Mouse (Mus musculus) forebrain, embryonic 16.5 days (tissue): ENCODE measurements around the gene Rbbp9. TPM values are rescaled to one million over a fixed set of nuclear protein-coding genes. Genes with fewer than 3 reads are reported as not detected.
A peak's percentile ranks its signal among the peaks of the same experiment; 100 is the strongest.

Experiments used
- ATAC-seq: fragments of 200-750 bp; cut with Nextera tagmentation; 2 replicates; pipeline ENCODE4 v1.8.0; 2017; ENCODE audit warnings: mild to moderate bottlenecking, moderate library complexity
- H3K27ac ChIP-seq: fragments of 300-500 bp; sonication (generic); 2 replicates; pipeline ENCODE4 v1.5.1; 2014; ENCODE audit warnings: low read length, control low read depth
- H3K27me3 ChIP-seq: fragments of 300-500 bp; sonication (generic); replicated peaks from 2 replicates; pipeline ENCODE4 v1.6.1; 2014; ENCODE audit warnings: low read length; ENCODE audit not compliant: control insufficient read depth, insufficient read depth
- H3K36me3 ChIP-seq: fragments of 300-500 bp; sonication (generic); 2 replicates; pipeline ENCODE4 v1.6.1; 2014; ENCODE audit not compliant: control insufficient read depth, insufficient read depth
- H3K4me1 ChIP-seq: fragments of 300-500 bp; sonication (generic); replicated peaks from 2 replicates; pipeline ENCODE4 v1.6.1; 2014; ENCODE audit warnings: low read length; ENCODE audit not compliant: control insufficient read depth, insufficient read depth
- H3K4me2 ChIP-seq: fragments of 300-500 bp; sonication (generic); 2 replicates; pipeline ENCODE4 v1.6.1; 2014; ENCODE audit warnings: mild to moderate bottlenecking, low read length, control low read depth
- H3K4me3 ChIP-seq: fragments of 300-500 bp; sonication (generic); replicated peaks from 2 replicates; pipeline ENCODE4 v1.5.1; 2014; ENCODE audit warnings: mild to moderate bottlenecking, low read length, control low read depth
- H3K9ac ChIP-seq: fragments of 300-500 bp; sonication (generic); replicated peaks from 2 replicates; pipeline ENCODE4 v1.6.1; 2014; ENCODE audit warnings: low read depth, low read length, control low read depth
- H3K9me3 ChIP-seq: fragments of 300-500 bp; sonication (generic); 2 replicates; pipeline ENCODE4 v1.6.1; 2016; ENCODE audit warnings: low read length; ENCODE audit not compliant: control insufficient read depth
- WGBS: fragments of 180-500 bp; shearing (Covaris S2); extraction: QIAGEN DNeasy Blood & Tissue Kit; methylation state at CpG from one replicate; pipeline ENCODE4 v1.1.7; 2014; 5-methylcytosine and 5-hydroxymethylcytosine counted together
- polyA plus RNA-seq: library from polyadenylated mRNA; unstranded; fragments of >200 nt; fragmentation: Nextera tagmentation; extraction: Ambion mirVana; gene quantifications from 2 replicates; pipeline ENCODE4 v1.2.1, GENCODE M21; 2015

Gene Rbbp9
- polyA plus RNA-seq, 1 experiment from 2014 or later, result 59.1 TPM

DNA sequence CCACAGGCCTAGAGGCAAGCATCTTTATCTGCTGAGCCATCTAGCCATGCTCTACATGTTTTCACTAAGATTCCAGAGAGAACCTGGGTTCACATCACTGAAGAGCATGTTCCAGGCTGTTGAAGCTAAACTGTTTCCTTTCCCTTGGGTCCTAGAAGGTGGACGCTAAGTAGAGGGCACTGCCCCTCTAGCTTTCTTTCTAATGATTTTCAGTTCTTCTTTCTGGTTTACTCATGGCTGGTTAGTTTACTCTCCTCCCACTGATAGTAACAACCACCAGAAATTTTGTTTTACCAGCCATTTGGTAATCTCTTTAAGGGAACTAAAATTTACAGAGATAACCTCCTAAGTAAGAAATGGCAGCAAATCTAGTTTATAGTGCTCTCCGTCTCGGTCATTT lies 3.2 kb upstream of the Rbbp9 start:
- WGBS, result 98% methylated on average over 3 of the region's 3 CpGs
- ATAC-seq, result no peak
- Histone ChIP-seq H3K27ac (no peak overlapping the region), H3K27me3 (no peaks in the 10 kb centered on the region), H3K9ac (no peak overlapping the region), H3K4me2 (no peak overlapping the region), H3K4me3 (no peak overlapping the region), H3K4me1 (peaks cover 18% of the 10 kb centered on the region), H3K36me3 (no peaks in the 10 kb centered on the region), H3K9me3 (no peaks in the 10 kb centered on the region)

DNA sequence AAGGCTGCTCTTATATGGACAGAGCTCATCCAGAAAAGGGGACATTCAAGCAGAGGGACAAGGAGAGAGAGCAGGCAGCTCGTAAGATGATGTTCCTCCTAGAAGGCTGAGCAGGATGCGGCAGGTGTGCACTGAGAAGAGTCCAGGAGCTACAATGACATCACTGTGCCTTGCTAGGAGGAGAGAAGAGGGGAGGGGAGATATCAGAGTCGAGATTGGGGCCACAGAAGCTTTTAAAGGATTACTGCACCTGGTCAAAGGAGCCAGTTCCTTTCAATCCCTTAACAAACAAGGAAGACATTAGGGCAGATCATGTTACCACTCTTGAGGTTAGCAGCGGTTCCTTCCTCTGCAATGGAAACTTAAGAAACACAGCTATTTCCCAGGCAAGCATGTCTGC lies 3.1 kb downstream of the Rbbp9 start:
- ATAC-seq, result no peak
- Histone ChIP-seq H3K4me1 (peaks cover 7% of the 10 kb centered on the region), H3K36me3 (peaks cover 12% of the 10 kb centered on the region), H3K9me3 (no peaks in the 10 kb centered on the region), H3K4me2 (no peak overlapping the region), H3K9ac (no peak overlapping the region), H3K27ac (no peak overlapping the region), H3K4me3 (no peak overlapping the region), H3K27me3 (no peaks in the 10 kb centered on the region)
- 76% methylated on average over 4 of the region's 4 CpGs for WGBS

DNA sequence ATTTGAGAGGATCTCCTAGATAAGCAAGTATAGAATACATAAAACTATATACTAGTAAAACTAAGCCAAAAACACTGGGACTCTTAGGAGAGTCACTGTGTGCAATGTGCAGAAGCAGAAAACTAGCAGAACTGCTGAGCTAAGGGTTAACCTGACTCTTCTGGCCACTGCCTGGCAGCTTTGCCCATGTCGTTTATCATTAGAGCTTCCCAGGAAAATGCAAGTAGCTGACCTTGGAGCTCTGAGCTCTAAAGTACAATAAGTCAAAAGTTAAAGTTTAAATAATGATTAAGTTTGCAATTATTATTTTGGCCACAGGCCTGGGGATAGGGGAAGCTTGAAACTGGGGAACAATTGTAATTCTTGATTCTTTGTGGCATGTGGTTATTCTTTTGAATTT lies 5.2 kb downstream of the Rbbp9 start:
- H3K36me3 ChIP-seq, result peaks cover 18% of the 10 kb centered on the region
- ATAC-seq, result no peak
- no peaks in the 10 kb centered on the region for H3K9me3 ChIP-seq
- H3K9ac ChIP-seq, result no peak overlapping the region
- no peak overlapping the region for H3K4me2 ChIP-seq
- H3K27ac ChIP-seq, result no peak overlapping the region
- H3K27me3 ChIP-seq, result no peaks in the 10 kb centered on the region
- no peak overlapping the region for H3K4me3 ChIP-seq
- WGBS, result 68% methylated on average over 1 of the region's 1 CpGs
- peaks cover 7% of the 10 kb centered on the region for H3K4me1 ChIP-seq

DNA sequence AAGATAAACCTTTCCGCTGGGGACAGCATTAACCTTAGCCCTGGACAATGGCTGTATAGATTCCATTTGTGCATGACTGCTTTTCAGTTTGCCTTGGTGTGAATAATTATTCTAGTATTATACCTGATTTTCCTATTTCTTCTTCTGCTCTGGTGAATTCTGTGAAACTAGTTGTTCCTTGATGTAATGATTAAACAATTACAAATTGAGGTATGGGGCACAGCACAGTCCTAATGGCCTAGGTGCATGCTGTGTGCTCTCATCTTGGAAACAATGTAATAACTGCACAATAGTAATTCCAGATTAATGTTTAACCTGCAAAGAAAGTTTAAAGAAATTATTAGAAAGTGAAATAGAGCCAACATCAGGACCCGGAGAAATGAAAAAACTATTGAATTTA lies 5.6 kb downstream of the Rbbp9 start:
- Histone ChIP-seq H3K36me3 (peaks cover 19% of the 10 kb centered on the region), H3K9ac (no peak overlapping the region)
- 85% methylated on average over 2 of the region's 2 CpGs for WGBS

DNA sequence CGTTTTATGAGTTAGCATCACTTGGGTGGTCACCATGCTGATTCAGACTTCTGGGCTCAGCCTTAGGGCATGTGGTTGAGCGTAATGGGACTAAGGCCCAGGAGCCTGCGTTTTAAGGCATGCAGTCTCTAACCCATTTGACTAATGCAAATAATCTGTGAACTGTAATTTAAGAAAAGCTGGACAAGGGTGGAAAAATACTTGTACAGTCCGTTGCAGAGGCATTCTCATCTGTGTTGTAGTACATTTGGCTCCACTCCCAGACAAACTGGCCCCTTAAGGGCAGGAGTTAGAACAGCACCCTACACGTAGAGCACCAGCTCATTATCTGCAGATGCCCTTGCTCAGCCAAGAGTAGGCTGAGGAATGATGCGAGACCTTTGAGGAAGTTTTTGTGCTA lies 6.0 kb downstream of the Rbbp9 start:
- H3K27ac ChIP-seq, result no peak overlapping the region
- no peaks in the 10 kb centered on the region for H3K9me3 ChIP-seq
- no peaks in the 10 kb centered on the region for H3K27me3 ChIP-seq
- no peak overlapping the region for H3K9ac ChIP-seq
- H3K36me3 ChIP-seq, result peaks cover 22% of the 10 kb centered on the region
- no peak overlapping the region for H3K4me3 ChIP-seq
- no peak overlapping the region for H3K4me2 ChIP-seq
- 0 out of 2 replicates have a peak, but pooled peaks cover 3% of the 10 kb centered on the region for H3K4me1 ChIP-seq
- 80% methylated on average over 6 of the region's 6 CpGs for WGBS
- no peak for ATAC-seq

More for the DNA sequence above, 5.6 kb downstream of the Rbbp9 start:
- H3K4me3 ChIP-seq, result no peak overlapping the region
- H3K4me1 ChIP-seq, result peaks cover 6% of the 10 kb centered on the region
- no peaks in the 10 kb centered on the region for H3K9me3 ChIP-seq
- ATAC-seq, result no peak
- H3K4me2 ChIP-seq, result no peak overlapping the region
- no peaks in the 10 kb centered on the region for H3K27me3 ChIP-seq
- H3K27ac ChIP-seq, result no peak overlapping the region

DNA sequence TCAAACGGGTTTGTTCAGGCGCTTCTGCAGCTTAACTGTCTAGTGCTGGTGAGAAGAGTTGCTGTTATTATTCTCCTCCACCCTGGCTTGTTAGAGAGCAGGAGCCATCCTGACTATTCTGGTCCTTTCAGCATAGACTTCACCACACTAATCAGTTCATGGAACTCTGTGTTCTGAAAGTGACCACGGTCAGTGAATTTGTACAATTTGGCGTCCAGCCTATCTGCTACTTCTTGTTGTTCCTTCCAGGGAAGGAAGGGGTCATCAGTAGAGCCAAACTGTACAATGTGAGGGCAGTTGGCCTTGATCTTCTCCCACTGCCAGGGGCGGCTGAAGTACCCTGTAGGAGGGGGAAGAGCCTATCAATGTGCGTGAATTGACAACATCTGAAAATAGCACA lies 7.0 kb downstream of the Rbbp9 start:
- peaks cover 31% of the 10 kb centered on the region for H3K36me3 ChIP-seq
- no peaks in the 10 kb centered on the region for H3K4me1 ChIP-seq
- H3K9me3 ChIP-seq, result no peaks in the 10 kb centered on the region
- no peak overlapping the region for H3K4me3 ChIP-seq
- no peak overlapping the region for H3K9ac ChIP-seq
- no peak overlapping the region for H3K27ac ChIP-seq
- H3K27me3 ChIP-seq, result no peaks in the 10 kb centered on the region
- ATAC-seq, result no peak
- 92% methylated on average over 6 of the region's 6 CpGs for WGBS
- H3K4me2 ChIP-seq, result no peak overlapping the region

DNA sequence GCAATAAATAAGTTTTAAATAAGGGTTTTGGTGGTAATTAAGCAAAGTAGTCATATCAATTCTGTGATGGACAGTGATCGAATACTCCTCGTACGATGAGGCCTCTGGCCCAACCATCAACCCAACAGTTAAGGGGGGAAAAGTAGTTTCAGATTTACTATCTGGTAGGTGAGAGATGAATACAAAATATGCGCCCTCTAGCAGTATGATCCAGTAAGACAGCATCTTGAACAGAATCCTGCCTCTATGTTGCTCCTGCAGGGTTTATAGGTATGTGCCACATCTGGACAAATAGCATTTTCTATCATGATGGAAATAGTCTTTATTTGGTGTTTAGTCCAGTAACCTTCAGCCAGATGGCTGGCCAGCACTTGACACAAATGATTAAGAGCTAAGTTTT lies 9.4 kb downstream of the Rbbp9 start:
- H3K4me3 ChIP-seq, result no peak overlapping the region
- H3K9ac ChIP-seq, result no peak overlapping the region
- H3K36me3 ChIP-seq, result peaks cover 50% of the 10 kb centered on the region
- no peaks in the 10 kb centered on the region for H3K4me1 ChIP-seq
- H3K27me3 ChIP-seq, result no peaks in the 10 kb centered on the region
- H3K9me3 ChIP-seq, result no peaks in the 10 kb centered on the region
- ATAC-seq, result no peak
- 90% methylated on average over 4 of the region's 4 CpGs for WGBS
- H3K4me2 ChIP-seq, result no peak overlapping the region
- no peak overlapping the region for H3K27ac ChIP-seq

DNA sequence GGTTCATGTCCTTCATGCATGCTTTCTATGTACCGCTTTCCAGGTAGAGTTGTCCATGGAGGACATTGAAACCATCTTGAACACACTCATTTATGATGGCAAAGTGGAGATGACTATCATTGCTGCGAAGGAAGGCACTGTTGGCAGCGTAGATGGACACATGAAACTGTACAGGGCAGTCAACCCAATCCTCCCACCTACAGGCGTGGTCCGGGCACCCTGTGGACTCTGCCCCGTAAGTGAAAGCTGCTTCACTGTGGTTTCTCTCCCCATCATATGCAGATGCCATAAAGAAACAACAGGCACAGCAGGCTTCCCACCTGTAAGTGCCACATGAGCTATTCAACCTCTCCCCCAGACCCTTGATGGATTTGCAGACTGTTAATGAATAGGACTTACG lies 13.5 kb downstream of the Rbbp9 start:
- Histone ChIP-seq H3K4me1 (no peaks in the 10 kb centered on the region), H3K9me3 (no peaks in the 10 kb centered on the region), H3K27me3 (no peaks in the 10 kb centered on the region), H3K4me3 (no peak overlapping the region), H3K4me2 (no peak overlapping the region), H3K27ac (no peak overlapping the region), H3K36me3 (peaks cover 71% of the 10 kb centered on the region), H3K9ac (no peak overlapping the region)
- WGBS, result 93% methylated on average over 7 of the region's 7 CpGs
- ATAC-seq, result no peak

DNA sequence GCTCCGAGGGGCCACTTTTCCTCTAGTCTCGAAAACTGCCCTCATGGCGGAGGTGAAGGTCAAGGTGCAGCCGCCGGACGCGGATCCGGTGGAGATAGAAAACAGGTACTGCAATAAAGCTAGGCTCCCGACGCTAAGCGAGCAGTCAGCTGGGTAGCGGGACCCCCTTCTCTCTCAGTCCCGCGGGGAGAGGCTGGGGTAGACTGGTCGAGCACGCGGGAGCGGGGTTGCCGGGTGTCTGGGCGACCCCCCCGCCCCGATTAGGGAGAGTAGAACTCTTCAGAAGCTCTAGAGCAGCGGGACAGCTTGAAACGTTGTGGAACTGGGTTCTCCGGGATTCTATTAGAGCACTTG lies 22.9 kb downstream of the Rbbp9 start:
- 0% methylated on average over 23 of the region's 25 CpGs for WGBS
- Histone ChIP-seq H3K9me3 (no peaks in the 10 kb centered on the region), H3K4me3 (peak overlapping the region; percentile 99), H3K9ac (peak overlapping the region; percentile 86), H3K27ac (peak overlapping the region; percentile 99), H3K36me3 (peaks cover 3% of the 10 kb centered on the region; the same call in 1 of the 2 replicates), H3K4me2 (peak overlapping the region; percentile 92), H3K27me3 (no peaks in the 10 kb centered on the region), H3K4me1 (peaks cover 18% of the 10 kb centered on the region)
- peak; percentile 47 for ATAC-seq
